Mouse (Mus musculus): ENCODE results near the gene Cmas.

Cmas gene

DNA sequence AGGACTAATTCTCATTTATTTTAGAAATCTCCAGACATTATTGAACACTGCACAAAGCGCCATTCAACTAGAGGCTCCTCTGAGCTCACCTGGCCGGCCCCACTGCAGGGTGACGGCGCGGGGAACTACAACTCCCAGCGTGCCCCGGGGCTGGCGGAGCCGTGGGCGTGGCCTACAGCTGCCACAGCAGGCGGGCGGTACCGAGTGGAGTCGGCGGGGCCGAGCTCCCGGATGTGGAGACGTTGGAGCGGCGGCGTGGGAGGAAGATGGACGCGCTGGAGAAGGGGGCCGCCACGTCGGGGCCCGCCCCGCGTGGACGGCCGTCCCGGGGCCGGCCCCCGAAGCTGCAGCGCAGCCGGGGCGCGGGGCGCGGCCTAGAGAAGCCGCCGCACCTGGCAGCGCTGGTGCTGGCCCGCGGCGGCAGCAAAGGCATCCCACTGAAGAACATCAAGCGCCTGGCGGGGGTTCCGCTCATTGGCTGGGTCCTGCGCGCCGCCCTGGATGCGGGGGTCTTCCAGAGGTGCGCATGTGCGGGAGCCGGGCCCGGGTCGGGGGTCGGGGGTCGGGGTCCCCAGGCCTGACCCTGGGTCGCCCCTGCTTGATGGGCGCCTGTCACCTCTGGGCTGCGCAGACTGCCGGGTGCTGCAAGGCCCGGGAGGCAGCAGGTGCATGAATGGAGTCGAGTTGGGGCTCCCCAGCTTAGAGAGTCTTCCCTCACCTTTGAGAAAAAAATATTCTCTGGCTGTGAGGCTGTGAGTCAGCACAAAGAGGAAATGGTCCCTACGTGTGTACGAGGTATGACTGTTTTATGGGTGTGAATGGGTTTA lies at the start of gene Cmas:
Gene Cmas (plus strand): TSS at position 180 of the 827 bp plus-strand sequence.
- DNase-seq = peak; percentile 92

DNA sequence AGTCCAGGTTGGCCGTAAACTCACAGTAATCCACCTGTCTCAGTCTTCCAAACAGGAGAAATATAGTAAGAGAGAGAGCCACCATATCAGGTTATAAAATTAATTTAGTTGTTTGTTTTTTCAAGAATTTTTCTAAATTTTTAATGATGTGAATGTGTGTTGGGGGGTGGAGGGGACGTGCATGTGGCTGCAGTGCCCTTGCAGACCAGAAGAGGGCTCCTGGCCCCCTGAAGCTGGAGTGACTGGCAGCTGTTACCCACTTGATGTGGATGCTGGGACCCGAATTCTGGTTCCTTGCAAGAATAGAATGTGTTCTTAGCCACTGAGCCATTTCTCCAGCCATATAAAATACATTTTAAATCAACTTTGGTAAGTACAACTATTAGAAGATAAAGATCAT lies 49.8 kb upstream of the Cmas start:
- no peak for DNase-seq

DNA sequence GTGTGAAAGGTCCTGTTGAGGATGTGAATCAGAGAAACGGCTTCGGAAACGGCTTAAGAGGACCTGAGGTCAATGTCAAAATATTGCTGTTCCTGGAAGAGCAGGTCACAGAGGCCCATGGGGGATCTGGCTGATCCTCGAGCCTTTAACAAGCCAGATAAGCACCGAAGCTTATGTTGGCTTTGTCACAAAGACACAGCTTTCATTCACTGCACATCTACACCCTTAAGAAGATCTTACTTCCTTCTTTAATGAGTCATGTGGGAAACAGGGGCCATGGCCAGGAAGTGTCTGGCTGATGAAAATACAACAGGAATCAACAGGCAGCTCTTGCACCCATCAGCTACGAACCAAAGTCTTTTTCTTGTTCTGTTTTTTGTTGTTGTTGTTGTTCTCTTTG lies 48.1 kb upstream of the Cmas start:
- no peak for DNase-seq

DNA sequence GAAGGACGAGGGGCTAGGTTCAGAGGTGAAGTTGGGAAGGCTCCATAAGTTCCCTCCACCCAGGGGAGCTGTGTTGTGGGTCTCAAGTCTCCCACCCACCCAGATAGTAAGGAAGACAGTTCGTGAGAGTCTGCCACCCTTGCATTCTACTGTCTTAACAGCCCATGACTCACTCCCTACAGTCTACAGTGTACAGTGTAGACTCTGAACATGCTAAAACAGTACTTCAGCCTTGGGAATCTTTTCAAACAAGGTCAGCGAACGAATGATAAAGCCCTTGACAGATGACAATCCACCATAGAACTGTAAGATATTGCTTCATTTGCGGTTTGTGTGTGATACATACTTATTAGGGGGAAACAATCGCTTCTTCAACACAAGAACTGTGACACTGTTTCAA lies 45.8 kb upstream of the Cmas start:
- DNase-seq = no peak

DNA sequence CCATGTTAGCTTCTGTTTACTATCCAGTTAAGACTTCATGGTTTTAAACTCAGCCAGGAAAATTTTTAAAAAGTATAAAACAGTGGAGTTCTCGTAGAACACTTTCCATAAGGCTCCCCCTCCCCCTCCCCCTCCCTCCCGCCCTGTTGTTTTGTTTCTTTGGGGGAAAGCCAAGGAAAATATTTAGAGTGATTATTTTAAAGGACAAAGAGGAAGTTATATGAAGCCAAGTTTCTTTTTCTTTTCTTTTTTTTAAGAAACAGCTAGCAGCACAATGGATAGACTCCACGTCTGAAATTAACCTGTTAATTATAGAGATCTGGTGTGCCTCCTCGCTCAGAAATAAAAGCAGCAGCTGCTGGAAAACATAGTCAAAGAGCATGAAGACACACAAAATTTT lies 45.4 kb upstream of the Cmas start:
- DNase-seq = no peak

DNA sequence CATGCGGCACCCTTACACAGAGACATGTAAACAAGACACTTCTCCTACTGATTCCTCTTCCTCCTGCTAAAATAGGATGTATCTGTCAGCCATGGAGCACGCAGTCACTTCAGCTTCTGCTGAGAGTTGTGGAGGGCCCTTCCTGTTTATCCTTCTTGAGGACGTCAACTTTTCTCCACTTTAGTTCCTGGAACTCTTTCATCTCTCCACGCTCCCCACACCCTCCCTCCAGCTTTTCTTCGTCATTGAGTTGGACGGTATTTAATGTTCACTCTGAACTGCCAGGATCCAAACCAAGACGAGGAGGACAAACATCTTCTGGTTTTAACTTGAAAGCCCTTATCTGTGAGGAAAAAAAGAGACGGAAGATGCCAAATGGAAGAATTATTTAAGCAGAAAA lies 41.5 kb upstream of the Cmas start:
- peak; percentile 61 for DNase-seq

DNA sequence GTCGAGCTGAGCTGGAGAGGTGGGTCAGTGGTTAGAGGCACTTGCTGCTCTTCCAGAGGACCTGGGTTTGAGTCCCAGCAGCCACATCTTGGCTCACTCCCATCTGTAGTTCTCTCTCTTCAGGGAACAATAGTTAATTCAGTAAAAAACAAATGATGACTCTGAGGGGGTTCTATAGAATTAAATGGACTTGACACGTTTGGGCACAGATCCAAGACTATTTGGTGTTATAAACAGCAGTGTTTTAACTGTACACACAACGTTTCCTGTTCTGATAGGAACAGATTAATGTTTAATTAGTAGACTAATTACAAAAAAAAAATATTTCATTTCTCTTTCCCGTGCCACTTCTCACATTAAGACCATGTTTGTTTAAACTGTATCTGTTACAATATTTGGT lies 39.3 kb upstream of the Cmas start:
- DNase-seq = no peak

DNA sequence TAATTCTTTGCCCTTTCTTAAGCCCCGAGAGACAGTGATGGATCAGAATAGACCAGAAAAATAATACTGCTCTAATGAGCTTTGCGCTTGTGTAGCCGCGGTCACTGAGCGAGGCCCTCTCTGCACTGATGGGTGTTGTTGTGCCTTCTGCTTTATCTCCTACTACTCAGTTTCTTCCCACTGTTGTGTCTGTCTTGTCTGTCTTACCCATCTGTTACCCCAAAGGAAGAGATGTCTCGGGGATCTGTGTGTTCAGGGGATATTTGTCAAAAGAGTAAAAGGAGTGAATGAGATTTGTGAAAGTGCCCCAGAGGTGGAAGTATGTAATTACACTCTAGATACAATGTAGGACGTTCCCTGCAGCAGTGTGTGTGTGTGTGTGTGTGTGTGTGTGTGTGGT lies 38.3 kb upstream of the Cmas start:
- no peak for DNase-seq

DNA sequence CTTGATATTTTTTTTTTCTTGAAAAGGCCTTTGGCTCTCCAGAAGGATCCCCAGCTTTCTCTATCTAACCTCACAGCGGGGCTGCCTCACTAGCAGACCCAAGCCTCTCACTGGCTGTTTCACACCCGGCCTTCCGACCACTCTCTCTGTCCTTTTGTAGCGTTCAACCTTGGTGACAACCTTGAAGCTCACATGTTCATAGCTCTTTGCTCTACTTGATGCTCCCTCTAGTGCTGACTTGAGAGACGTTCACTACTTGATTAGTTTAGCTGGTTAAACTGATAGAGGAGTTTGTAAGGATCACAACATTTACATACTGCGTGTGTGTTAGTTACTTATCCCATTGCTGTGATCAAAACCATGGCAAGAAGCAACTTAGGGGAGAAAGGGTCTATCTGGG lies 35.8 kb upstream of the Cmas start:
- no peak for DNase-seq

DNA sequence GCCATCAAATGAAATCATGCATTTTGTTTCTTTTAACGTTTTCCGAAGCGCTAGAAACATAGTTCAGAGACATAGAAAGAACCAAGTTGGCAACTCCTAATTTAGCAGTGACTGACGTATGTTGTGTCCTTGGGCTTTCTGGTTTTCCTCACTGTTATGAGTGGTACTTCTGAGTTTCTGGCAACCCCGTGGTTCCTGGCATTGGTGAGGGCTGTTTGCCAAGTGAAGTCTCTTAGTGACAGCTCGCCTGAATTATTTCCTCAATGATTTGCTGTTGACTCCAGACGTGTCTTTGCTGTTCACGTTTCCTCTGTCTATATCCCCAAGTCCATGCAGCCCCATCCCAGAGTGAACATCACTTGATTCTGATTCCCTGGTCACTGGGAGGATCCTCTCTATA lies 34.8 kb upstream of the Cmas start:
- no peak for DNase-seq

DNA sequence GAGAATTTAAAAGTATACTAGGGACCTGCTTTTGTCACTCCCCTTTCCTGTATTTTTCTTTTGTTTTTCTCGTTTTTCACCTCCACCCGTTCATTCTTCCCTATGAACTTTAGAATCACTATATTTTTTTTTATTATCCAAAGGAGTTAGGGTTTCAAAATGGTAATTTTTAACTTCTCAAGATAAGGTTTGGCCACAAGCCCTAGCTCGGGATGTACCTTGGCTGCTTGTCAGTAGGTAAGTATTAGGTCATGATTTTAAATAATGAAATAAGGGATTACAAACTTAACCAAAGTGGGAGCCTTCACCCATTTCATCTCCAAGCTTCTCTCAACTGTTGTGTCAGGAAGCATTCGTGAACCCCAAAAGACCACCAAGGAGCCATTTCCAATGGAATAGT lies 30.5 kb upstream of the Cmas start:
- DNase-seq = no peak

DNA sequence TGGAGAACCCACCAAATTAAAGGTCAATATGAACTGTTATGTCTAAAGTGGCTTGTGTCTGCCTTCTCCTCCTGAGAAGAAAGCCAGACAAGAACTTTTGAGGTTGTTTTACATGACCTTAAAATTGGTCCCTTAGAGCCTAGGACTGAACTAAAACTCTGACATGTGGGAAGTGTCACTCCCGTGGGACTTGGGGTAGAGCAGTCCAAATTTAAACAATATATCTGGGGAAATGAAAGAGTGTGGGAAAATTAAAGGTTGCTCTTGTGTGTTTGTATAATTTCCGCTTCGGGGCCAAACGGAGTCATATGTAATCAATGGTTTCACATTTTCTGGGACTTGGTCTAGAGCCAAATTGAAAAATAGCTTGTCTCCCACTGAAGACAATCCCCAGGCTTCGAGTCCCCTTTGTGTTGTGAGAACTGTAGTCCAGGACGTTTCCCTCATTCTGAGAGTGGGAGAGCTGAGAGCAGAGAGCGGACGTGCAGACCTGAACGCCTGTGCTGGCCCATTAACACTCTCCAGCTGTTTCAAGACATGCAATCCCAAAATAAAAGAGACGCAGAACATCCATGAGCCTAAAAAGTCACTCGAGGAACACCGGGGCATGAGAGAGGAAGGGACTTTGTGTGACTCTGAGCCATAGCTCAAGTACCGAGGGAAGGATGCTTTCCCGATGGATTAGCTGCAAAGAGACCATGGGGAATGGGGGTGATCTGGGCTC lies 23.8 kb upstream of the Cmas start:
- no peak for DNase-seq

DNA sequence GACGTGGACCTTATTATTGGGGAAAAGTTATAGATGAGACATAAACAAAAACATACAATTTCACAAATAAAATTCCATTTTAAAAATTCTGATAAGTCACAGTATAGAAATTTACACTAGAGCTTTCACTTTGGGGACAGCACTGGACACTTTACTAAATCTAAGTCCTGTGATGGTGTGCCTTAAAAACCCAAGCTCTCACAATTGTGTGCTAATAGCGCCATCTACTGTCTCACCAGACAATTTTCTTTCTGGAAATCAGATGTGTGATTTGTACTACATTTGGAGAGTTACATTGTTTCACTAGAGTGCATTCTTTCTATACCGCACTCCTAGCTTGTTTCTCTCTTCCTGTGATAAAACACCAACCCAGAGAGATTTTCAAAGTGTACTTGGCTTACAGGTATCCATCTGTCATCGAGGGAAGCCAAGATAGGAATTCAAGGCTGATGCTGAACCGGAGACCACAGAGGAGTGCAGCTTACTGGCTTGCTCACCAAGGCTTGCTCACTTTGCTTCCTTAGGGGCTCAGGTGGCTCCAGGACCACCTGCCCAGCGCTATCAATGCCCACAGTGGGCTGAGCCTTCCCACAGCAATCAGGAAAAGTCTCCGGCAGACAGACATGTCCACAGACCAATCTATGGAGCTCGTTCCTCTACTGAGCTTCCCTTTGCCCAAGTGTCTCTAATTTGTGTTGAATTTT lies 21.0 kb upstream of the Cmas start:
- peak; percentile 56 for DNase-seq

DNA sequence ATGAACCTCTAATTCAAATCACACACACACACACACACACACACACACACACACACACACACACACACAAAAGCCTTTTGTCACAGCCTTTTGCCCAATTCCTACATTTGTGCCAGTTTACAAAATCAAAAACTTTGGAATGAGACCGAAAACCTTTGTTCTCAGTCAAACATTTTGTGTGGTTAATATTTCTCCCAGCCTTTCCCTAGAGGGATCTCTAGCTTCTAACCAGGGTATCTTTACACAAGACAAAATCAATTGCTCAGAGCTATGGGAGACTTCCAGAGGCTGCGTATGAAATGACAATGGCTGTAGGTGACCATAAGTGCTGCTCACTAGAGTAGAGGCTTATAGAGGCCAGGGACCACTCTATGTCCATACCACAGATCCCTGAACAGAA lies 18.3 kb upstream of the Cmas start:
- no peak for DNase-seq

DNA sequence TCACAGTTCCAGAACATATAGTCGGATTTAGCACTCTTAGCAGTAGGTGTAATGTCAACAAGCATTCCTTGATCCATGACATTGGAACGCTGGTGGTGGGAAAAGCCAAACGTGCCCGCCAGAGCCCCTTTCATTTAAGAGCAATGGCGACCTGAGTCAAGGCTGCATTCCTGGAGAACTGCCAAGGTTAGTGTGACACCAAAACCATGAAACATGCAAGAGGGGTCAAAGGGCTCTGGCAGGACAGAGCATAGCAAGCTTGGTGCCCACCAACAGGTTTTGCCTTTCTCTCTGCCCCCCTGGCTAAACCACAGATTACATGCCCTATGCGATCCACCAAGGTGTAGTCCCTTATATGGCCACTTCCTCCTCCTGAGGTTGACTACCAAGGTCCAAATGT lies 17.8 kb upstream of the Cmas start:
- DNase-seq = no peak

DNA sequence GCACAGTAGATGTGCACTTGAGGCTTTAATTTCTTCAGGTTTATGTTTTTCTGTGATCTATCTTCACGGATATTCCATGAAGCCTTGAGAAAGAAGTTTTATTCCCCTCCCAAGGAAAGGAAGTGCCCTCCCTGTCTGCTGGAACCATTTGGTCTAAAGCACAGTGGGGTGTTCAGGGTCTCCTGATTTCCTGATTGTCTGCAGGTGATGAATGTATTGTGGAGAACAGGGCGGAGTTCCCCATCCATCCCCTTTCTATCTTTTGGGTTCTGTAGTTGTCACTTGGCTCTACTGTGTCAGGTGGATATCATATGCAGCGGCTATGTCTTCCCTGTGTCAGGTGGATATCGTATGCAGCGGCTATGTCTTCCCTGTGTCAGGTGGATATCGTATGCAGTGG lies 14.7 kb upstream of the Cmas start:
- no peak for DNase-seq

DNA sequence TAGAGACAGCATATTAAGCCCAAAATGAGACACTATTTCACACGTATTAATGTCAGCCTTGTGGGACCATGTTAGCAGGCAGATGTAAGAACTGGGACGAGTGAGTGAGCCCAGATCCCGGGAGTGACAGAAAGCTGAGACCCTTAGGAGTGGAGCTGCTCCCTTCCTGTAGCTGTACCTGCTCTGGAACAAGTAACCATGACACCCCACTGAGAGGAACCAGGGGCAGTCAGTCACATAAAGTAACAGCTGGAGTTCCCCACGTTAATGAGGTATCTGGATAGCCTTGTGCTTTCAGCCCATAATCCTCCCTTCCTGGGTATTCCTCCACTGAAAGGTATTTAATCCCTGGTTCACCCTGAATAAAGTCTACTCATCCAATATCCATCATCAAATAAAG lies 13.3 kb upstream of the Cmas start:
- DNase-seq = no peak

DNA sequence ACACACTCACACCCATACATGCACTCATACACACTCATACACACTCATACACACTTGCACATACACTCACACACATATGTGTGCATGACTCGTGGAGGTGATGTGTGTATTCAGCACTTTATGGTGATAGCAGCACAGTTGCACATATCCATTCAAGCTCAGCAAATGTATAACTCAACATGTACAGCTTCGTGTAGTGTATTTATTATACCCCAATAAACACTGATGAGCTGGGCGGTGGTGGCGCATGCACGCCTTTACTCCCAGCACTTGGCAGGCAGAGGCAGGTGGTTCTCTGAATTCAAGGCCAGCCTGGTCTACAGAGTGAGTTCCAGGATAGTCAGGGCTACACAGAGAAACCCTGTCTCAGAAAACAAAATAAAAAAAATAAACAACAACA lies 11.0 kb upstream of the Cmas start:
- no peak for DNase-seq

DNA sequence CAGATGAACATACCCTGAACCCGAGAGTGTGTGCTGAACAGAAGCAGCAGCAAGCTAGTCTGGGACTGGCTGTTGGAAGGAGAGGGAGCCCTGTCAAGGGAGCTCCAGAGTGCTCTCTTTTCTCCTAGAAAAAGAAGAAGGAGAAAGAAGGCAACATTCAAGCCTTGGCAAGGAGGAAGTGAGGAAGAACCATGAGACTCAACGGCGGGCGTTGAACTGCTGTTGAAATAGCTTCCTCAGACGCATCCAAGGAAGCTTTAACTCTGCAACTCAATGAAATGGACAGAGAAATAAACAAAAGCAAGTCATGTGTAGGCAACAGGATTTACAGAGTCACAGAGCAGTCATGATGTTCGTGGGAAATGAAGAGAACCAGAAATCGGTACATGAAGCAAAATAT lies 9.7 kb upstream of the Cmas start:
- no peak for DNase-seq

DNA sequence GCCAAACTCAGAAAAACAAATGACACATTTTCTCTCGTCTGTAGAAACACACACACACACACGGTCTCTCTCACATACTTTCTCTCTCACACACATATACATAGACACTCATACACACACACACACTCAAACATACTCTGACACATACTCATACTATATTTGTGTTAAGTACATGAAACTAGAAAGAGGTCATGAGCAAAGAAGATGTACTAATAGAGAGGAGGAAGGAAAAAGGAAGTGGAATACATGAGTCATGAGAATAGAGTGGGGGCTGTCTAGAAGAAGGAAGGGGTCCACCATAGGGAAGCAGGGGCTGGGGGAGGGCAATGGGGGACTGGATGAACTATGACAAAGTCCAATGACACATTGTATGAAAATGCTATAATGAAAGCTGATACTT lies 9.3 kb upstream of the Cmas start:
- DNase-seq = no peak

DNA sequence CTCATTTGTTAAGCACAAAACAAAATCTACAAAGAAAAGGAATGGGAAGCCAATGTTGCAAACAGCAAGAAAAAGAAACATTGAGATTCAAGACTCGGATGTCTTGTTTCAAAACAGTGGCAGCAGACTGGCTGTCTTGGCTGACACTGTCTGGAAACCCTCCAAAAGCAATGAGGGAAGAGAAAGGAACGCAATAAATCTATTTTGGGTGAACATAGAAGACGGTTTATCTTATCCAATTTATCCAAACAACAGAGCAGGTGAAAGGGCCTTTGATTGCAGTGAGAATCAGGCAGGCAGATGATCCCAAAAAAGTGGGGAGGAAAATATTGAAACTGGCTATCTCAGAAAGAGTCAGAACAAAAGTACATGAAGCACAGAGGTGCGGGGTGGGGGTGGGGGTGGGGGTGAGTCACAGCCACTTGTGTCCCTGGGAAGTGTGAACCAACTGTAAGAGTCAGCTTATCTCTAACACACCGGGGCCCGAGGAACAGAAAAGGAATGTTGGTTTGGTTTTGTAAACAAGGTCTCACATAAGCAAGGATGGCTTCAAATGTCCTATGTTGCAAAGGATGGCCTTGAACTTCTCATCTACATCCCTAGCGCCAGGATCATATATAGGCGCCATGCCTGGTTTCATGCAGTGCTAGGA lies 8.3 kb upstream of the Cmas start:
- peak; percentile 63 for DNase-seq

DNA sequence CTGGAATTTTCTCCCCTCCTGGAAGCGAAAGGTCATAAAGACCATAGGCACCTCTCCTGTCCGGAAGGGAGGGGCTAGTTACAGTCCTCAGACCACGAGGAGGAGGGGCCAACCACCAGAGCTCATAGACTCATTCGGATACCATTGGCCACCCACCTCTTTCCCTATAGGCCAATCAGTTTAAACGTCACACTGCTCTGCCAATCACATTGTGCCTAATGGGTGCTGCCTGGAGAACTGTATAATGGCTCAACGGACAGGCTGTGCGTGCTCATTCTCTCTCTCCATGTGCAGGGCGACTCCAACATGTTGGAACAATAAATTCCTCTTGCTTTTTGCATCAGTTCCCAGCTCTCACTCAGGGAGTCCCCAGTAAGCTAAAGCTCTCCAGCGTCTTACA lies 5.1 kb upstream of the Cmas start:
- no peak for DNase-seq
